Mouse (Mus musculus) frontal cortex, adult 2 months (tissue): ENCODE measurements around the gene Slc35f4. TPM values are rescaled to one million over a fixed set of nuclear protein-coding genes. Genes with fewer than 3 reads are reported as not detected.

Experiments used
- DNase-seq, 2 experiments: peaks; one replicate each; pipeline ENCODE4 v3.0.0; 2022; ENCODE audit warnings: low spot score in 1 of 2; ENCODE audit errors: extremely low spot score in 1 of 2
- polyA plus RNA-seq: library from polyadenylated mRNA; depleted of rRNA; stranded (reverse); fragments of >200 nt; gene quantifications from 2 replicates; pipeline ENCODE4 v1.2.3, GENCODE M21; 2012; rRNA removed

Slc35f4 gene
- polyA plus RNA-seq, result 22.0 and 23.5 TPM in 2 replicates

GRCm38 (mm10) chr14:49525931-49526291, at the start of gene Slc35f4:
Gene Slc35f4 (minus strand): TSS chr14:49526046.
- DNase-seq, result no peak

GRCm38 (mm10) chr14:49568369-49568768, 42.5 kb upstream of the Slc35f4 start:
- DNase-seq, result no peak

GRCm38 (mm10) chr14:49560706-49561105, 34.9 kb upstream of the Slc35f4 start:
- DNase-seq, result no peak

GRCm38 (mm10) chr14:49540104-49540503, 14.3 kb upstream of the Slc35f4 start:
- peak in 1 of 2 experiments; percentile 35 for DNase-seq

- peak in 1 of 2 experiments; percentile 55 for DNase-seq
Measured at GRCm38 (mm10) chr14:49525176-49525930, 493 bp downstream of the Slc35f4 start.

- peak in 1 of 2 experiments; percentile 23 for DNase-seq
Measured at GRCm38 (mm10) chr14:49524665-49525064, 1.2 kb downstream of the Slc35f4 start.

- no peak for DNase-seq
Measured at GRCm38 (mm10) chr14:49515096-49515665, 10.7 kb downstream of the Slc35f4 start.

- DNase-seq, result no peak
Measured at GRCm38 (mm10) chr14:49514137-49514536, 11.7 kb downstream of the Slc35f4 start.

- peak; percentile 24 to 26 for DNase-seq
Measured at GRCm38 (mm10) chr14:49495192-49495591, 30.7 kb downstream of the Slc35f4 start.

GRCm38 (mm10) chr14:49493793-49494192, 32.1 kb downstream of the Slc35f4 start:
- DNase-seq, result peak; percentile 61 to 71

GRCm38 (mm10) chr14:49492506-49492905, 33.3 kb downstream of the Slc35f4 start:
- DNase-seq, result no peak

GRCm38 (mm10) chr14:49476602-49477001, 49.2 kb downstream of the Slc35f4 start:
- DNase-seq, result no peak

- no peak for DNase-seq
Measured at GRCm38 (mm10) chr14:49461761-49462160, 64.1 kb downstream of the Slc35f4 start.

GRCm38 (mm10) chr14:49460799-49461198, 65.0 kb downstream of the Slc35f4 start:
- DNase-seq, result no peak

GRCm38 (mm10) chr14:49454283-49454914, 71.4 kb downstream of the Slc35f4 start:
- no peak for DNase-seq

- DNase-seq, result no peak
Measured at GRCm38 (mm10) chr14:49453782-49454181, 72.1 kb downstream of the Slc35f4 start.

- DNase-seq, result no peak
Measured at GRCm38 (mm10) chr14:49447669-49448068, 78.2 kb downstream of the Slc35f4 start.

- no peak for DNase-seq
Measured at GRCm38 (mm10) chr14:49446461-49446860, 79.4 kb downstream of the Slc35f4 start.

GRCm38 (mm10) chr14:49436811-49437210, 89.0 kb downstream of the Slc35f4 start:
- peak in 1 of 2 experiments; percentile 45 for DNase-seq

- DNase-seq, result no peak
Measured at GRCm38 (mm10) chr14:49431821-49432220, 94.0 kb downstream of the Slc35f4 start.

GRCm38 (mm10) chr14:49392482-49392881, 133.4 kb downstream of the Slc35f4 start:
- DNase-seq, result no peak

GRCm38 (mm10) chr14:49362161-49362560, 163.7 kb downstream of the Slc35f4 start:
- no peak for DNase-seq
